Mouse (Mus musculus) stomach, postnatal 0 days (tissue): ENCODE data around the gene A630095N17Rik.

Experiments
- CTCF ChIP-seq: IDR thresholded peaks from 2 replicates; pipeline ENCODE4 v1.5.1; 2016; ENCODE audit warnings: antibody characterized with exemption, low read depth, mild to moderate bottlenecking, moderate library complexity
- EP300 ChIP-seq: optimal IDR thresholded peaks from 2 replicates; pipeline ENCODE3; 2016; ENCODE audit warnings: antibody characterized with exemption

- TF ChIP-seq EP300, result no peak
- TF ChIP-seq CTCF, result no peak
These were observed 43.9 kb downstream of the A630095N17Rik start for GRCm38 (mm10) chr1:75187914-75188483.
